Mouse (Mus musculus): ENCODE results near the gene Rapgef1. TPM values are rescaled to one million over a fixed set of nuclear protein-coding genes. Genes with fewer than 3 reads are reported as not detected.
"Not testable (repeated sequence)": the region's sequence is repeated elsewhere in the genome, so short reads cannot be mapped to it uniquely, and the experiment has no call there.

Rapgef1 gene
- polyA plus RNA-seq, 1 experiment from 2014 or later: 13.4 TPM

DNA sequence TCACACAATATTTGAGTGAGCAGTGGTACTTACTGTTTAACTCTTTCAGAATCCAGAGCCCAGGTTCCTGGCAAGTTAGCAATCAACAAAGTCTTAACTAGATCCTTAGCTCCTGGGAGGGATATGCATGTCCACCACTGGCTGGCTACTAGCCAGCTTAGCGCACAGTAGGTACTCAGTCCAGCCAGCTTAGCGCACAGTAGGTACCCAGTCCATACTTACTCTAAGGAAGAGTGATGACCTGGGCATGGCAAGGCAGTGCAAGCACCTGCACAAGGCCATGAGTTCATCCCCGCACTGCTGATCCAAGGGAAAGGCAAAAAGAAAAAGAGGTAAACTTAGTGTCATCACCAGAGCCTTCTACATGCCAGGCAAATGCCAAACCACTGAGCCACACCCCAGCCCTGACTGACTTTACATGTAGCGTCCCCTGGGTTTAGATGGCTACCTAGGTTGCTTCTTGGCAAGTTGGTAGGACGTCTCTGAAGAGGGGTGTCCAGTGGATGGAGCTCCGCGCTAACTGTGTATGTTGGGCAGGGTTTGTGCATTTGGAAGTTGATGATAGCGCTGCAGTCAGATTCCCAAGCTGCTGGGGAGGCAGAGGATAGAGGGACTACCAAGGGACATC, 6.2 kb downstream of the Rapgef1 start:
- H3K4me3 ChIP-seq: no peak overlapping the region
- H3K27me3 ChIP-seq (ENCODE audit: insufficient read depth, poor library complexity, severe bottlenecking): no peaks in the 10 kb centered on the region
- peaks cover 12% of the 10 kb centered on the region; the same call in 1 of the 2 replicates for H3K36me3 ChIP-seq
- no peaks in the 10 kb centered on the region for H3K9me3 ChIP-seq
- peaks cover 85% of the 10 kb centered on the region for H3K4me1 ChIP-seq
- 93% methylated on average over 8 of the region's 8 CpGs for WGBS
- DNase-seq (ENCODE audit: low spot score): no peak
- H3K27ac ChIP-seq: peak overlapping the region; percentile 56; the same call in 1 of the 2 replicates

DNA sequence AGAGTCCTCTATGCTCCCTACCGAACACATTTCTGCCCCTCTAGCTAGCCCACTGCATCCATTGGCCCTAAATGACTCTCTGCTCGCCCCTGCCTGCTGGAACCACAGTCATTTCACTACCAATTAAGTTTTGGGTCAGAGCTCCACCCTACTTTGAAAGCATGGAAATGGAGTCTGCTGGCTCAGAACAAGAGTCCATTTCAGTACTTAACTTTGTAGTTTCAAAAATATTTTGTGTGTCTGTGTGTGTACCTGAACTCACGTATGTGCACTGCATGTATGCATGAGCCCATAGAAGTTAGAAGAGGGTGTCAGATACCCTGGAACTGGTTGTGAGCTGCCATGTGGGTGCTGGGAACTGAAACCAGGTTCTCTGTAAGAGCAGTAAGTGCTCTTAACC, 7.8 kb downstream of the Rapgef1 start:
- H3K4me1 ChIP-seq: peaks cover 74% of the 10 kb centered on the region
- peaks cover 14% of the 10 kb centered on the region; the same call in 1 of the 2 replicates for H3K36me3 ChIP-seq
- whole genome bisulfite sequencing: 89% methylated on average over 3 of the region's 3 CpGs
- no peak for DNase-seq (ENCODE audit: low spot score)
- H3K27me3 ChIP-seq (ENCODE audit: insufficient read depth, poor library complexity, severe bottlenecking): no peaks in the 10 kb centered on the region
- H3K9me3 ChIP-seq: no peaks in the 10 kb centered on the region
- no peak overlapping the region for H3K4me3 ChIP-seq
- H3K27ac ChIP-seq: no peak overlapping the region; the same call in 1 of the 2 replicates

DNA sequence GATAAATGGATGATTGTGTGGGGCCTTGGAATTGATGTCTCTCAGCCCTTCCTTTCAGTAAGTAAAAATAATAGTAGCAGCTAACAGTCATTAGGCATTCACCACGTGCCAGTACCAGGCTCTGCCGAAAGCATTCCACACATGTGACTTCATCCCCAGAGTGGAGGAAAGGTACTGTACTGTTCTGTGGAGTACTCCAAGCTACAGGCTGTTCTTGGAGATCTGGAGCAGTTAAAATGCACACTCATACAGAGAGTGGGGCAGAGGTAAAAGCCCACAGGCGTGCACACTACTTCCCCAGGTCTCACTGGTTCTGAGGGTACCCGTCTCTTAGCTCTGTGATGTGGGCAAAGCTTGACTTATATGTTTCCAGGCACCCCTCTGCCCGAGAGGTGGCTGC, 8.7 kb downstream of the Rapgef1 start:
- Histone ChIP-seq H3K27me3 (ENCODE audit: insufficient read depth, poor library complexity, severe bottlenecking) (no peaks in the 10 kb centered on the region), H3K4me1 (peaks cover 72% of the 10 kb centered on the region), H3K36me3 (peaks cover 14% of the 10 kb centered on the region; the same call in 1 of the 2 replicates), H3K27ac (peak overlapping the region; percentile 72), H3K4me3 (no peak overlapping the region), H3K9me3 (no peaks in the 10 kb centered on the region)
- 57% methylated on average over 5 of the region's 5 CpGs for WGBS
- DNase-seq (ENCODE audit: low spot score): no peak

DNA sequence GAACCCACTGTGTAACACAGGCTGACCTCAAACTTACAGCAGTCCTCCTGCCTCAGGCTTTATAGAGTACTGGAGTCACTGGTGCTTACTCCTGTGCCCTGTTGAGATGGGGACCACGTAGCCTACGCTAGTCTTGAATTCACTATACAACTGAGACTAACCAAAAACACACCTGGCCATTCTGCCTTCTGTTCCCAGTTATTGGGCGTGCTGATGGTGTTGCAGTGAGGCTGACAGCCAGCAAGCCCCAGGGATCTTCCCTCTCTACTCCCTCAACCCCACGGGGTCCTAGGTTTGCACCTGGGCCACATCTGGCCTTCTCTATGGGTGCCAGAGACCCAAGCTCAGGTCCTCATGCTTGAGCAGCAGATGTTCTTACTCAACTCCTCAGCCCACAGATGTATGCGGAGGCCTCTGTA, 9.3 kb downstream of the Rapgef1 start:
- WGBS: 78% methylated on average over 5 of the region's 5 CpGs
- H3K27ac ChIP-seq: peak overlapping the region; percentile 72

DNA sequence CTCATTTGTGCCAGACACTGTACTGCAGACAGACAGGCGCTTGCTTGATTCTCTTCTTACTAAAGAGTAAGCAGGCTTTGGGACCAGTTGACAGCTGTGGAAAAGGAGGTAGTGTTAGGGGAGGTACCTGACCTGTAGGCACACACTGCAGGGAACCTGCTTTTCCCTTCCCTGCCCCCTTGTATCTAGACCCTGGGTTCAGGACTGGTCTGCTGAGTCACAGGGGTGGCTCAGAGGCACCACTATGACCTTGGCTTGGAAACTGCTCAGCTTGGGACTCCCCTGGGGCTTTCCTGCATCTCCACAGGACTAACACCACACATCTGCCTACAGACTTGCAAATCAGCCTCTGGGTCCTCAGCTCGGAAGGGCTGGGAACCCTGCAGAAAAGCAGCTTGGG, 9.8 kb downstream of the Rapgef1 start:
- Histone ChIP-seq H3K27me3 (ENCODE audit: insufficient read depth, poor library complexity, severe bottlenecking) (no peaks in the 10 kb centered on the region), H3K4me1 (peaks cover 72% of the 10 kb centered on the region), H3K27ac (peak overlapping the region; percentile 72), H3K36me3 (peaks cover 14% of the 10 kb centered on the region; the same call in 1 of the 2 replicates), H3K9me3 (no peaks in the 10 kb centered on the region), H3K4me3 (no peak overlapping the region)
- 65% methylated on average over 2 of the region's 2 CpGs for WGBS
- no peak for DNase-seq (ENCODE audit: low spot score)

More for the DNA sequence above, 9.3 kb downstream of the Rapgef1 start:
- DNase-seq (ENCODE audit: low spot score): no peak
- H3K4me3 ChIP-seq: no peak overlapping the region
- H3K36me3 ChIP-seq: peaks cover 14% of the 10 kb centered on the region; the same call in 1 of the 2 replicates
- peaks cover 72% of the 10 kb centered on the region for H3K4me1 ChIP-seq
- no peaks in the 10 kb centered on the region for H3K27me3 ChIP-seq (ENCODE audit: insufficient read depth, poor library complexity, severe bottlenecking)
- H3K9me3 ChIP-seq: no peaks in the 10 kb centered on the region

DNA sequence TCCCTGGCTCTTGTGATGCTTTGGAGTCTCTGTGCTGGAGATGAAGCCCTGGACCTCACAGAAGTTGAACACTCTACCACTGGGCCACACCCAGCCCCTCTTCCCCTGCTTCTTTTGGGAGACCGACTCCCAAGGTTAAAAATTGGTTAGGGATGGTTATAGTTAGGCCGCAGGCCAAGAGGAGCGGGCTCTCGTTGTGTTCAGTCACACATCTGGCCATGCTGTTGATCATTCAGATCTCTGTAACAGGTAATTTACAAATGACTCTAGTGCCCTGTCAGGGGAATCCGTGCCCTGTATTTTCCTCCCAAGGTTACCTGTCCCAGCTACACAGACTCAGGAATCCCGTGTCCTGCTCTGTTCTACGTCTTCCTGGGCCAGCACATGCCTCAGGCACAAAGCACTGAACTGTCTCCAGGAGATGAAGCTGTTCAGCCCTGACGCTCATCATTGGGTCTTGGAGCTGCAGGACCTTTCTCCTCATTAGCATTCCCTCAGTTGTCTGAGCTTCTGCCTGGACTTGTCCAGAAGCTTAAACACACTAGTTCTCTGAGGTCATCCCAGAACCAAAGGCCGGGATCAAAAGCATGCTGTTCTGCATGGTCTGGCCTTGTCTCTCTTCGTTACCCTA, 10.7 kb downstream of the Rapgef1 start:
- Histone ChIP-seq H3K27ac (0 out of 2 replicates have a peak overlapping the region, but pooled peaks have one; percentile 72), H3K36me3 (peaks cover 14% of the 10 kb centered on the region; the same call in 1 of the 2 replicates), H3K27me3 (ENCODE audit: insufficient read depth, poor library complexity, severe bottlenecking) (no peaks in the 10 kb centered on the region), H3K4me3 (no peak overlapping the region), H3K9me3 (no peaks in the 10 kb centered on the region), H3K4me1 (peaks cover 68% of the 10 kb centered on the region)
- no peak for DNase-seq (ENCODE audit: low spot score)
- WGBS: 87% methylated on average over 10 of the region's 10 CpGs

DNA sequence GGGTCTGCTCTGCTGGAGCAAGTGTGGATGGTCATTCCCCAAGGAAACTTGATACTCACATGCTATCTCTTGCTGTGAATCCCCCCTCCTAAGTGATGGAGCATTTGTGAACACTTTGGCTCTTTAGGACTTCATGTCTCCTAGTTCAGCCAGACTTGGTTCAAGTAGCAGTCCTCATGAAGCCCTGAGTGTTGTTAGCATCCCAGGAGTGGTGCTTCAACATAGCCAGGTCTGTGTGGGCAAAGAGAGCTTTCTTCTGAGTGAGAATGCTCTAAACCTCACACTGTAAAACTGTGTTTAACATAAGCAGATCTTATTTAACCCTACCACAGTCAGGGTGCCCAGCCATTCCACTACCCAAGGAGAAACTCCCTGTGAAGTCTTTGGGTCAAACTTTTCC, 11.5 kb downstream of the Rapgef1 start:
- Histone ChIP-seq H3K27ac (no peak overlapping the region), H3K9me3 (no peaks in the 10 kb centered on the region), H3K27me3 (ENCODE audit: insufficient read depth, poor library complexity, severe bottlenecking) (no peaks in the 10 kb centered on the region), H3K36me3 (peaks cover 14% of the 10 kb centered on the region; the same call in 1 of the 2 replicates), H3K4me3 (no peak overlapping the region), H3K4me1 (peaks cover 70% of the 10 kb centered on the region)
- DNase-seq (ENCODE audit: low spot score): no peak

DNA sequence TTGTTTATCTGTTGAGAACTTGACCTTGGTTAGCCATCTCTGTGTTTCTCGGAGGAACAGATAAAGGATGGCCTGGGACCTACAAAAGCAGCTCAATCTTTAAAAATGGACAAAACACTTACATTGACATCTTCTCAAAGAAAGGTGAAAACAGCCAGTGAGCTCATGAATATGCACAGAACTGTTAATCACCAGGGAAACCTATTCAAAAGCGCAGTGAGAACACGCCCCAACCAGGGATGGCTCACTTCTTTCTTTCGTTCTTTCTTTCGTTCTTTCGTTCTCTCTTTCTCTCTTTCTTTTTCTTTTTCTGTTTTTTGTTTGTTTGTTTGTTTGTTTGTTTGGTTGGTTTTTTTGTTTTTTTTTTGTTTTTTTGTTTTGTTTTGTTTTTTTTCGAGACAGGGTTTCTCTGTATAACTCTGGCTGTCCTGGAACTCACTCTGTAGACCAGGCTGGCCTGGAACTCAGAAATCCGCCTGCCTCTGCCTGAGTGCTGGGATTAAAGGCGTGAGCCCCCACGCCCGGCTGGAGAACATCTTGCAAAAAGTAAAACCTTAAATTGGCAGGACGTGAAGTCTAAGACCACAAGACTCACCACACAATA, 12.1 kb downstream of the Rapgef1 start:
- 89% methylated on average over 12 of the region's 12 CpGs for WGBS
- not testable (repeated sequence) for H3K27me3 ChIP-seq (ENCODE audit: insufficient read depth, poor library complexity, severe bottlenecking); H3K9me3 ChIP-seq; H3K4me3 ChIP-seq; DNase-seq (ENCODE audit: low spot score); H3K27ac ChIP-seq
- H3K4me1 ChIP-seq: peaks cover 69% of the 10 kb centered on the region
- H3K36me3 ChIP-seq: peaks cover 12% of the 10 kb centered on the region; the same call in 1 of the 2 replicates

DNA sequence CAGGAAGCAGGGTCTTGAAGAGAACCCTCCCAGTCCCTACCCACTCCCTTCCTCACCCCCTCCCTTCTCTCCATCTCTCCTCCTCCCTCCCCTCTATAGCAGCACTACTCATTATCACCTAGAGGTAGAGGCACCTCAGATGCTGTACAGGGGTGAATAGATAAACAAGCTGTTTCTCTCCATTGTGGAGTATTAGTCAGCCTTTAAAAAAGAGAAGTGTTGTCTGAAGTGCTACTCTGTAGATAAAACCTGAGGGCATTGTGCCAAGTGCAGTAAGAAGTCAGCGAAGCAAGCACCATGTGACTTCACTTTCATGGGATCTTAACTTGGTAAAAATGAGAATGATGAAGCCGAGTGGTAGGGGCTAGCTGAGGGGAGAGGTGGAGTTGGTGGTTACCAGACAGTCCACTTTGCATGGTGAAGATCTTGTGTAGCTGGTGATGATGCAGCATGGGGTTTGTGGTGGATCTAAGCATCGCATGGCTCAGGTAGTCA, 12.7 kb downstream of the Rapgef1 start:
- WGBS: 79% methylated on average over 3 of the region's 3 CpGs
- no peak overlapping the region for H3K4me3 ChIP-seq
- H3K9me3 ChIP-seq: no peaks in the 10 kb centered on the region
- peaks cover 64% of the 10 kb centered on the region for H3K4me1 ChIP-seq
- DNase-seq (ENCODE audit: low spot score): no peak
- peaks cover 12% of the 10 kb centered on the region; the same call in 1 of the 2 replicates for H3K36me3 ChIP-seq
- no peaks in the 10 kb centered on the region for H3K27me3 ChIP-seq (ENCODE audit: insufficient read depth, poor library complexity, severe bottlenecking)
- no peak overlapping the region for H3K27ac ChIP-seq

DNA sequence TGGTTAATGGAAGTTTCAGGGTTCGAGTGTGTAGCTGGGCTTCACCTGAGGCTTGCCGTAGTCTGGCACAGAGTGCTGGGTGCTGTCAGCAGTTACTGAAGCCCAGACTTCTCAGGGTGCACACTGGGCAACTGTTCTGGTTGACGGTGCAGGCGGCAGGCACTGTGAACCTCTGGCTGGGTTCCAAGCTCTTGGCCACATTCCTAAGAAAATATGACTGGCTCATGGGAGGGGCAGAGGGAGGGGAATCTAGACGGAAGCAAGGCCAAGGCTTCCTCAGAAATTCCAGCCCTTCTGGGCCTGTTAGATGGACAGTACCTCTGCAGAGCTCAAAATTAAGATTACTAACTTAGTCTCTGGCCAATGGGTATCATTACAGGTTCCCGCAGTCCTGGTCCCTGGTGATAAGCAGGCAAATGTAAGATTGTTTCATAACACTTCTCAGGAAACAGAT, 13.6 kb downstream of the Rapgef1 start:
- Histone ChIP-seq H3K36me3 (peaks cover 12% of the 10 kb centered on the region), H3K4me1 (peaks cover 63% of the 10 kb centered on the region), H3K27me3 (ENCODE audit: insufficient read depth, poor library complexity, severe bottlenecking) (no peaks in the 10 kb centered on the region), H3K27ac (peak overlapping the region; percentile 74), H3K4me3 (no peak overlapping the region), H3K9me3 (no peaks in the 10 kb centered on the region)
- WGBS: 42% methylated on average over 6 of the region's 6 CpGs
- peak; percentile 85 for DNase-seq (ENCODE audit: low spot score)

DNA sequence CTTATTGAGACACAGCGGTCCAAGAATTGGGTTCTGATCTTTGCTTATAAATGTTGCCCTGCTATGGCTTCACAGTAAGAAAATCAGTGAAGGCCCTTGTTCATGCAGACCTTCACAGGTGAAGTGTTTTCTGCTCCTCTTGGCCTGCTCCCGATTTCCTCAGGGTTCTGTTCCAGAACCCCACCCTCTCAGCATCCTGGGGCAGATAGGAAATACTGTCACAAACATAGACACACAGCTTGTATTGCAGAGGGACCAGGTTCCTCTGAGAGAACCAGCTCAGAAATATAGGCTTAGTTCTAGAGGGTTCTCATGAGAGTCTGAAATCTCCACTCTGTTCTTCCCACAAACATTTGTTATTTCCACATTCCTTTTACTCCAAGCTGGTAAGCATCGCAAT, 14.3 kb downstream of the Rapgef1 start:
- H3K4me1 ChIP-seq: peaks cover 57% of the 10 kb centered on the region
- WGBS: 91% methylated on average over 3 of the region's 3 CpGs

DNA sequence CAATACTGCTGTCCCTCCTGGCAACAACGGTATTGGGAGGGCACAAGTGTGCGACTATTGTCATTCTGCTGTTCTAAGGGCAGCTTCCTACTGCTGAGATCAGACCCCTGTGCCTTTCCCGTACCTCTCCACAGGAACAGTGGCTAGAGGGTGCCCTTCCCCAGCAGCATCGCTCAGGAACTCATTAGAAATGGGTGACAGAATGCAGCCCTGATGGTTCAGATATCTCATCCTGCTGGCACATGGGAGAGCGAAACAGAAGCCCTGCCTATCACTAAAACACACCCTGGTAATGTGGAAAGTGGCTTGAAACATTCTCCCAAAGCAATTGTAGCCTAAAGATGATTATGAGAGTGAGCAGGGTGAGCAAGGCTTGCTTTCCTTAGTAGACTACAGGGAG, 15.0 kb downstream of the Rapgef1 start:
- peaks cover 9% of the 10 kb centered on the region for H3K36me3 ChIP-seq
- H3K27me3 ChIP-seq (ENCODE audit: insufficient read depth, poor library complexity, severe bottlenecking): no peaks in the 10 kb centered on the region
- 56% methylated on average over 5 of the region's 5 CpGs for WGBS
- H3K4me3 ChIP-seq: no peak overlapping the region
- H3K4me1 ChIP-seq: peaks cover 57% of the 10 kb centered on the region
- no peaks in the 10 kb centered on the region for H3K9me3 ChIP-seq
- DNase-seq (ENCODE audit: low spot score): no peak
- H3K27ac ChIP-seq: peak overlapping the region; percentile 22; the same call in 1 of the 2 replicates

More for the DNA sequence above, 14.3 kb downstream of the Rapgef1 start:
- DNase-seq (ENCODE audit: low spot score): no peak
- no peak overlapping the region for H3K4me3 ChIP-seq
- no peaks in the 10 kb centered on the region for H3K27me3 ChIP-seq (ENCODE audit: insufficient read depth, poor library complexity, severe bottlenecking)
- H3K9me3 ChIP-seq: no peaks in the 10 kb centered on the region
- H3K36me3 ChIP-seq: peaks cover 11% of the 10 kb centered on the region
- H3K27ac ChIP-seq: peak overlapping the region; percentile 74

Data from heart, embryonic 10.5 days (tissue).